Mouse (Mus musculus): ENCODE data around the gene Xpa. TPM values are rescaled to one million over a fixed set of nuclear protein-coding genes. Genes with fewer than 3 reads are reported as not detected.

The Xpa gene
- polyA plus RNA-seq, 1 experiment from 2014 or later = 23.5 TPM

DNA sequence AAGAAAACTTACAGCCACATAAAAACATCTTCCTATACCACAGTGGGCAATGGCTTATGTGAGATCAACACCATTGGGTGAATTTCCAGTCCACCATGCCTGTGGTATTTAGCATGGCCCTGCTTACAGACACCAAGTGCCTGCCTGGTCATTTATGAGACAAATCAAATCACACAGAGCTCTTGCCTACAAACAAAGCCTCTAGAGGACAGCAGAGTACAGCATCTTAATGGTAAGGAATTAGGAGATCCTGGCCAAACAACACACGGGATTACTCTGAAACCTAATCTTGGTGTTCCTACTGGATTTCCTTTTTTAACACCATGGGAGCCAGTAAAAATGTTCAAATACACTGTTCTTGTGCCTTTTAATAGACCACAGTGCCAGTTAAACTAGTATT is 80.8 kb downstream of the Xpa start:
- H3K4me2 ChIP-seq (ENCODE audit: low read length) = no peak overlapping the region
- peaks cover 34% of the 10 kb centered on the region for H3K36me3 ChIP-seq (ENCODE audit: control insufficient read depth, insufficient read depth, low read length)
- no peak for ATAC-seq
- no peaks in the 10 kb centered on the region for H3K9me3 ChIP-seq (ENCODE audit: control insufficient read depth, low read length)
- no peak overlapping the region for H3K9ac ChIP-seq (ENCODE audit: low read depth, low read length)
- no peak overlapping the region for H3K4me3 ChIP-seq (ENCODE audit: low read length)
- no peaks in the 10 kb centered on the region for H3K27me3 ChIP-seq (replicated peaks; ENCODE audit: control insufficient read depth, insufficient read depth, low read length)
- H3K27ac ChIP-seq (ENCODE audit: low read depth, low read length) = no peak overlapping the region
- no peaks in the 10 kb centered on the region for H3K4me1 ChIP-seq (ENCODE audit: control insufficient read depth, insufficient read depth, low read depth, low read length)
- WGBS = 76% methylated on average over 1 of the region's 1 CpGs

DNA sequence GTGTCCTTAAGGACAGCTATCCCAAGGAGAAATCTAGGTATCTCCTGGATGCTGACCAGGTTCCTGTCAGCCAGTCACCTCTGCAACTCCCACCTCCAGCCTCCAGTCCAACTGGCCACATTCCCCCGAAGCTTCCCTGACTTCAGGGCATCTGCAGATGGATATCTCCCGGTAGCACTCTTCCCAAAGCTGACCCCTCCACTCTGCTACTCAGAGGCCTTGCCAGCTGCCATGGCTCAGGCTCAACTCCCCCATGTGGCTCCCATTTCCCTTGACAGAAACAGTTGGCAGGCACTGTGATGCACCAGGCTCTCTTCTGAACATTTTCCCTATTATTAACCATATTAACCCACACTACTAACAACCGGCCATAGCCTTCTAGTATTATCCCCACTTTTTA is 84.8 kb downstream of the Xpa start:
- Histone ChIP-seq H3K27me3 (replicated peaks; ENCODE audit: control insufficient read depth, insufficient read depth, low read length) (no peaks in the 10 kb centered on the region), H3K9ac (ENCODE audit: low read depth, low read length) (no peak overlapping the region), H3K4me1 (ENCODE audit: control insufficient read depth, insufficient read depth, low read depth, low read length) (no peaks in the 10 kb centered on the region), H3K4me2 (ENCODE audit: low read length) (no peak overlapping the region), H3K4me3 (ENCODE audit: low read length) (no peak overlapping the region), H3K27ac (ENCODE audit: low read depth, low read length) (no peak overlapping the region), H3K36me3 (ENCODE audit: control insufficient read depth, insufficient read depth, low read length) (peaks cover 5% of the 10 kb centered on the region), H3K9me3 (ENCODE audit: control insufficient read depth, low read length) (no peaks in the 10 kb centered on the region)
- ATAC-seq = no peak
- WGBS = 69% methylated on average over 3 of the region's 3 CpGs

- Histone ChIP-seq H3K9me3 (ENCODE audit: control insufficient read depth, low read length) (no peaks in the 10 kb centered on the region), H3K27ac (ENCODE audit: low read depth, low read length) (no peak overlapping the region), H3K4me1 (ENCODE audit: control insufficient read depth, insufficient read depth, low read depth, low read length) (no peaks in the 10 kb centered on the region), H3K27me3 (replicated peaks; ENCODE audit: control insufficient read depth, insufficient read depth, low read length) (no peaks in the 10 kb centered on the region), H3K9ac (ENCODE audit: low read depth, low read length) (no peak overlapping the region), H3K36me3 (ENCODE audit: control insufficient read depth, insufficient read depth, low read length) (peaks cover 2% of the 10 kb centered on the region; the same call in 1 of the 2 replicates), H3K4me2 (ENCODE audit: low read length) (no peak overlapping the region), H3K4me3 (ENCODE audit: low read length) (no peak overlapping the region)
- no peak for ATAC-seq
- WGBS = 88% methylated on average over 8 of the region's 8 CpGs
Measured at GRCm38 (mm10) chr4:46110084-46110483, 86.0 kb downstream of the Xpa start.

Other genes starting within 250 kb of the Xpa start
- 29.3 and 30.0 TPM in 2 replicates for gene Tdrd7, start 231.0 kb downstream of the Xpa start, polyA plus RNA-seq (2015; fragmentation: Nextera tagmentation; extraction: Ambion mirVana)
- 2.1 and 3.0 TPM in 2 replicates for gene Tmod1, start 157.4 kb downstream of the Xpa start, polyA plus RNA-seq (2015; fragmentation: Nextera tagmentation; extraction: Ambion mirVana)
- gene Ncbp1, start 57.7 kb downstream of the Xpa start, polyA plus RNA-seq (2015; fragmentation: Nextera tagmentation; extraction: Ambion mirVana) = 61.4 and 71.7 TPM in 2 replicates
- gene Tstd2, start 57.6 kb downstream of the Xpa start, polyA plus RNA-seq (2015; fragmentation: Nextera tagmentation; extraction: Ambion mirVana) = 19.2 and 26.2 TPM in 2 replicates
- not detected in 2 replicates for gene Foxe1, start 147.3 kb upstream of the Xpa start, polyA plus RNA-seq (2015; fragmentation: Nextera tagmentation; extraction: Ambion mirVana)
- gene Trmo, start 193.1 kb upstream of the Xpa start, polyA plus RNA-seq (2015; fragmentation: Nextera tagmentation; extraction: Ambion mirVana) = 8.8 TPM in 2 replicates
- gene Hemgn, start 217.2 kb upstream of the Xpa start, polyA plus RNA-seq (2015; fragmentation: Nextera tagmentation; extraction: Ambion mirVana) = 0.13 and 0.26 TPM in 2 replicates